Mouse (Mus musculus) cerebellum, adult 9-10 months (tissue): Measurements from ENCODE around the gene Mapk8ip3.
A peak's percentile ranks its signal among the peaks of the same experiment; 100 is the strongest.

ENCODE experiments used
- DNase-seq: peaks from one replicate; pipeline ENCODE4 v3.0.0; 2022

Mapk8ip3 gene

GRCm38 (mm10) chr17:24884391-24884790, 52.4 kb downstream of the Mapk8ip3 start:
- DNase-seq, result no peak

- no peak for DNase-seq
These were observed 54.9 kb downstream of the Mapk8ip3 start for GRCm38 (mm10) chr17:24881738-24882440.

- no peak for DNase-seq
These were observed 58.2 kb downstream of the Mapk8ip3 start for GRCm38 (mm10) chr17:24878531-24878930.

- no peak for DNase-seq
These were observed 58.7 kb downstream of the Mapk8ip3 start for GRCm38 (mm10) chr17:24878117-24878397.

DNA sequence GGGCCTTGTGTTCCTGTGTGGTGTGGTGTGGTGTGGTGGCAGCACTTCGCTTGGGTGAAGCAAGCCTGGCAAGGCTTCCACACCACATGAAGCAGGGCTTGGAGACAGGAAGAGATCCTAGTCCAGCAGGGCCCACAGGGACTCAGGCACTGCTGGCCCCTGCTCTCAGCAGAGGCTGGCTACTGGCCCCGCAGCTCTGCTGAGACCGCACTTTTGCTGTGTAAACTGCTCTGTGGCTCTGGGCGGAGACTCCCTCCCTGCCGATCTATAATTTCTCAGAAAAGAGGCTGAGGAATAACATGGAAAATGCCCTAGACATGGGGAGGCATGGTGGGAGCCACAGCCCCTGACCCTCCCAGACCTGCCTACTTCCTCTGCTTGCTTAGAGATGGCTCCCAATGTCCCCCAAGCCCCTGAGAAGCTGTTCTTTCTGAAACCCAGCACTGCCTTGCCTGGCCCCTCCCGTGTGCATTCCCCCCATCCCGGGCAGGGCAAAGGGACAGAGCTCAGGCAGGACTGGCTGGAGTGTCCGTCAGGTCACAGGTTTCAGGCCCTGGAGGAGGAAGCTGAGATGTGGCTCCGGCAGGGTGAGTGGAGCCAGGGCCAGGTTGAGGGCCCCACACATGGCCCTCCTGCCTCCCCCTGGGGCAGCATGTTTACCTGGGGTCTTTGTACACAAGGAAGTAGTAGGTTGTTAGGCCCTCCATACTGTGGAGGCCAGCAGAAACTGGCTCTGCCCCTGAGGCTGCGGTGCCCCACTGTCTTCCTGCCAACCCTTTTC, 59.3 kb downstream of the Mapk8ip3 start:
- no peak for DNase-seq

DNA sequence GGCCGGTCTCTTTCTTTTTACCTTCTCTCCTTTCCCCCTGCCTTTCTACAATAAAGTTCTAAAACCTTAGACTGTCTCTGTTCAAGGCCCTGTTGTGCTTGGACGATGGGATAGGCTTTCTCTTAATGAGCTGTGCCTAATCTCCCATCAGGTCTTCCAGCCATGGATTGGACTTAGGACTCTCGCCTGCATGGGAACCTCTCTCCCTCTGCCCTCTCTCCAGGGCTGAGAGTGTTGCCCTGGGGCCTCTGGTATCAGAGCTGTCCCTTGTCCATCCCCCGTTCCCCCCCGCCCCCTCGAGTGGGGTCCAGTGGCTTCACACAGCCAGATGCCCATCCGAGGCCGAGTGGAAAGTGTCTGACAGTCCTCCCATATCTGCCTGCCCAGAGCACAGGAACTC, 61.8 kb downstream of the Mapk8ip3 start:
- no peak for DNase-seq

DNA sequence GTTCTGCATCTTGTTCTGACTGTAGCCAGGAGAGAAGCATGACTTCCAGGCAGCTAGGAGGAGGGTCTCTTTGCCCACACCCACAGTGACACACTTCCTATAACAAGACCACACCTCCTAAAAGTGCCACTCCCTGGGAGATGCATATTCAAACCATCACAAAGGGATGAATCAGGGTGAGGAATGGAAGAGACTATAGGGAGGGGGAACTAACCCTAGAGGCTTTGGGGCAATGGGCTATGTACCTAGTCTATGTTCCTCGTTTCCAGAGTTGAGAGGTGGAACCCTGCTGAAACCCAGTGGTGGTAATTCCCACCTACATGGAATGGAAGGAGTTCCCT, 62.4 kb downstream of the Mapk8ip3 start:
- no peak for DNase-seq

DNA sequence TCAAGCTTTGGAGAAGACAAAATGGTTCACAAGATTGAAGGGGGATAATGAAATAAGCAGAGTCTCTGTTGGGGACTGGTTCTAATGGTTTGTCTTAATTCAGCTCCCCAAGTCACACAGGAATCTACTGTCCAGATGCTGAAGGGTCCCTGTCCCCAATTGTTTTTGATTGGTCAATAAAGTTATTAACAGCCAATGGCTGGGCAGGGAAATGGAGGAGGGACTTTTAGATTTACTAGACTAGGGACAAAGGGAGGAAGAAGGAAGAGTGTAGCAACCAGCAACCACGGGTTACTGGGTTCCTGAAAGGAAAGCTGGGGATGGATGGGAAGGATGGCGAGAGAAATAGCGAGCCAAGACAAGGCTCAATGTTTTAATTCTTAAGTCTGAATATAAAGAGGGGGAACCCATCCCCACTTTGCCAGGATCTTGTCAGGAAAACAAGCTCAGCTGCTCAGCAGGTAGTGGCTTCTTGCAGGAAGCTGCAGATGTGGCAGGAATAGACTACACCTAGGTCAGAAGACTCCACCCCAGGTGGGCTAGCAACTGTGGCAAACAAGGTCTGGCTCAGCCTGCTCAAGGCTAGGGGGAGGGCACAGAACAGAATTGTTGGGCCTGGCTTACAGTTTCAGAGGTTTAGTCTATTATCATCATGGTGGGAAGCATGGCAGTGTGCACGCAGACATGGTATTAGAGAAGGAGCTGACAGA, 62.9 kb downstream of the Mapk8ip3 start:
- DNase-seq, result no peak

DNA sequence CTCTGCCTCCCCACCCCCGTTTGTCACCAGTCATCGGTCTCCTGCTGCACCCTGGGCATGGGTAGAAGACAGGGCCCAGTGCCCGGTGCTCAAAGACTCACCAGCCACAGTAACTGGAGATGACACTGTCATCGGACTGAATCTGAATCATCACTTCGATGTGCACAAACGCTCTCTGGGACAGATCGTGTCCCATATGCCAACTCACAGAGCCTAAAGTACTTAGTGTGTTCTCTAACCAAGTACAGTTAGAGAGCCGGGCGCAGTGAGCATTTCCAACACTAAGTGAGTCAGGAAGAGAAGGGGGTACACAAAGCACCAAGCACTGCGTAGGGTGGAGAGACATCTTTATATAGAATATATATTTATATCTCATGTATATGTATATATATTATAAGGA, 68.9 kb downstream of the Mapk8ip3 start:
- DNase-seq, result no peak

- DNase-seq, result peak; percentile 90
These were observed 71.0 kb downstream of the Mapk8ip3 start, which contains the start of gene Igfals for GRCm38 (mm10) chr17:24865776-24866175. TSS of gene Igfals (plus strand) at chr17:24865997.

DNA sequence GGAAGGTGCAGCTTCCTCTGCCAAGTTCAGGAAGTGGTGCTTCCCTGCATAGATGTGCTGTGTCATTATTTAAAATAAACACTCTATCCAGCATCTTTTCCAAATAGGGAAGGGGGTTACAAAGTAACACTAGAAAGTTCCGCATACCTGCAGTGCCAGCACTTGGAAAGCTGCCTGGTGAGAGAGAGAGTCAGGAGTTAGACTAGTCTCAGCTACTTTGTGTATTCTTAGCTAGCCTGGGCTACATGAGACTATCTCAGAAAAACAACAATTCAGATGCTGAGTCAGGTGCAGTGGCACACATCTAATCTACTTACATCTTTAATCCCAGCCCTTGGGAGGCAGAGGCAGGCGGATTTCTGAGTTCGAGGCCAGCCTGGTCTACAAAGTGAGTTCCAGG, 75.0 kb downstream of the Mapk8ip3 start:
- DNase-seq, result no peak

DNA sequence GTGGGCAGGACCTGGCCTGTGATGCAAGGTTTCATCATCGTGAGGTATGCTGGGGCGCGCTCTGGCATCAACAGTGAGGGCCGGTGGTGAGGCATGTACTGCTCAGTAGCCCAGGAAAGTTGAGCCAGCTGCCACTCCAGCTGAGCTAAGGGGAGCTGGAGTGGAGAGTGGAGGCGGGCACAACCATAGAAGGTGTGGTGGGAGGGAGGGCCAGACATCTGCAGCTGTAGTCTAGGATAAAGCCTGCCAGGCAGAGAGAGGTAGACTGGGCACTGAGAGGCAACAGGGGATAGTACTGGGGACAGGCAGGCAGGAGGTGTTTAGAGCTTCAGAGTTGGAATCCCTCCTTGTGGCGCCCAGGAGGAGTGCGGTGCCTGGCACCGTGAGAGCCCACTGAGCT, 76.7 kb downstream of the Mapk8ip3 start:
- no peak for DNase-seq

DNA sequence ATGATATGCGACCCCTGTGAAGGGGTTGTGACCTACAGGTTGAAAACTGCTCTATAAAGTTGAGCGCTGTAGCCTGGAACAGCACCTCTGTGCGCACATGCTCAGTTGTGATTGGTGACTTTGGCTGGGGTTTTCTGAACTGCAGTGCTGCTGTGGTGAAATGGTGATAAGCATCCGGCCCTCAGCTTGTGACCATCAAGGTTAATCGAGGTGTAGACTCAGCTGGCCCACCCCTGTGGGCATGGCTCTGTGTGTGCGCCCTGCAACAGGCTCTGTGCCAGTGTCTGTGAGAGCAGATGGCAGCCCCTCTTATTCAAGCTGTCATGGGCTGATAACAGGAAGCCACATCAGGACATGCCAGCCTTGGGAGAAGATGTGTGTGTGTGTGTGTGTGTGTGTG, 77.8 kb downstream of the Mapk8ip3 start:
- no peak for DNase-seq

GRCm38 (mm10) chr17:24857831-24858470, 78.8 kb downstream of the Mapk8ip3 start:
- no peak for DNase-seq

- no peak for DNase-seq
These were observed 80.2 kb downstream of the Mapk8ip3 start for GRCm38 (mm10) chr17:24856589-24856988.

DNA sequence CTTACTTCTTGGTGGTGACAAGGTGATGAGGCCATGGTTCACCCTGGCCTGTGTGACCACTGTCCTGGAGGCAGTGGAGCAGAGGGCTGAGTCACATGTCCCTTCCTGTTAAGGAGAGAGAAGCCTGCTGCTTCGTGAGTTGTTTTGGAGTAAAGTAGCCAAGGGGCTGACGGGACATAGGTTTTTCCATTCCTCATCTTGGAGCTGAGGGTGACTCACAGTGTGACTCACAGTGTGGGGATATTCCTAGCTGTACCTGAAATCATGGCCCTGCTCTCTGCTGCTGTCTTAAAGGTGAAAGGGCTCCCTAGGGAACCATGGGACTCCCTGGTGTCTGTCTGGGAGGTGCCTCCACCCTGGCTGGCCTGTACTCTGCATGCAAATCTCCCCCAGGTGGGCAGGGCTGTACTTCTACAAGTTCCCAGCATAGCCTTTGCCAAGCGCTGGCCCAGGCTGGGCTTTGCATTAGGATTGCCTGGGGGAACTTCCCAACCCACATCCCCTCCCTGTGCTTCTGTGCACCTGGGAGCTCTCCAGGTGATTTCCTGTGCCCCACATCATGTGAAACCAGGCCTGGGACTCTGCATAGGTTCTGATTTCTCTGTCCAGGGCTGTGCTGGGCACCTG, 80.8 kb downstream of the Mapk8ip3 start:
- DNase-seq, result no peak

- no peak for DNase-seq
These were observed 85.2 kb downstream of the Mapk8ip3 start for GRCm38 (mm10) chr17:24851381-24852125.

DNA sequence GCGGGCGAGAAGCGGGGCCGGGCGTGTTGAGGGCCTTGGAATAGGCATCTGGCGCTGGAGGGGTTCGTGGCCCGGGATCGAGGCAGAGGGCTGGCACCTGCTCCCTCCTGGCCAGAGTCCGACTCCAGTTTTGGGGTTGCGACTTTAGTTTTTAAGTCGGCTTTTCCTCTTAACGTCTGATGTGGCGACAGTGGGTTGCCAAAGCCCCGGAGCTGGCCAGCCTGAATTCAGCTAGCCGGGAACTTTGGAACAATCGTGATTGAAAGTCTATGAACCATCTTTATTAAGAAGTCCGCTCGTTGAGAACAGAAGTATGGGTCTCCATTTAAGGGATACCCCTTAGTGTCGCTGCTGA, 86.0 kb downstream of the Mapk8ip3 start:
- DNase-seq, result no peak

DNA sequence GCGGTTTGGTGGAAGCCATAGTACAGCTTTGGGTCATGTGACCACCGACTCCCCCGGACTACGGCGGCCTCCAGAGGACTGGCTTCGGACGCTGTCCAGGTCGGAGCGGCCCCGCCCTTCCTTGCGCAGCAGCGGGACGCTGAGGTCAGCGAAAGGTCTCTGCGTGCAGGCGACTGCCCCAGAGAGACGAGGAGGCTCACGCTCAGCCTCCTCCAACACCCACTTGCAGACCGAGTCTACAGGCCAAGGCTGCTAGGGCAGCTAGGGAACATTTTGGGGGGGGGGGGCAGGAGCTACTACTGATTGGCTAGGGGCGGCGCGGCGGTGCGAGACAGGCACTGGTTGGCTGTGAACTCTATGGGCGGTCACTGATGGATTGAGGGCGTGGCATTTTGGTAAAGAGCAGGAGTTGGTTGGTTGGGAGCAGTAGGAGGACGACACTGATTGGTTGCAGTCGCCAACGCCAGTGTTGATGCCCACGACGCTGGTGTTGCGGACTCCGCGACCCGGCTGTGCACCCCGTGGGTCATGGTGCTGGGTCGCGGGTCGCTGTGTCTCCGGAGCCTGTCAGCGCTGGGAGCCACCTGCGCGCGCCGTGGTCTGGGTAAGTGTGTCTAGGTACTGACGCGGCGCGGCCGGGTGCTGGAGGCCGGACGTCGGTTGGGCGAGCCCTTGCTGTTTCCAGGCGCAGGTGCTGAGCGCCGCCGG, 86.6 kb downstream of the Mapk8ip3 start, which contains the start of gene Fahd1:
Gene Fahd1 (minus strand): TSS at position 300 of the 708 bp plus-strand sequence.
- peak; percentile 99 for DNase-seq

GRCm38 (mm10) chr17:24849733-24850064, 87.1 kb downstream of the Mapk8ip3 start:
- no peak for DNase-seq

DNA sequence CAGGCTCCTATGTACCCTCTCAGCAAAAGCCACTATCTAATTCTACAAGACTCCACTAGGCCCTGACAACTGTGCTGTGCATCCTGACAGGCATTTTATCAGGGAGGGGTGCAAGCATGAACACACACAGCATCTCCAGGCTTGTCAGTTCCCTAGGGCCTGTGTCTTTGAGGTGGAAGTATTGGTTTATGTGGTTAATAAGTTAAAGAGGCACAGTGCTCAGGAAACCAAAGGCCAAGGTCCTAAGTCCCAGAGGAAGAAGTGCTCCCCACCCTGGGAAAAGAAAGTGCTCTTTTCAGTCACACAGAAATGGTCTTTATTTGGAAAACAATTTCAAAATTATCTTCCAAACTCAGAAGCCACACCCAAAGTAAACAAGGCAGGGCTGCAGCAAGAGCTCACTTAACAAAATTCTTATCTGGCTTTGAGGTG, 88.2 kb downstream of the Mapk8ip3 start:
- DNase-seq, result no peak

DNA sequence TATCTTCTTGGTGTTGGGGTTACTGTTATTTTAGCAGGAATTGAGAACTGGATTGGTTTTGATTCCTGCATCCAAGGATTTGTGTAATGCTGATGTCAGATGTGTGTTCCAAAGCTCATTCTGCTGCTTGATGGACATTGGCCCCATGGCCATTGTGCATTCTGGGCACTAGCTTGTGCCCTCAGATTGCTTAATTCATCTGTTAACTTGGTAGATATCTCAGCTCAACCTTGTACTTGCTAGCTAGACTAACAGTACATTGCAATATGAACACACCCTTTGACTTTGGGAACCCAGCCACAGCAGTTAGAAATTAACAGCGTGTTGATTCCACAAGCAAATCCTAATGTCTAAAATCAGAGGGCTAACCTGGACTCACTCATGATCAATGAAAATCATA, 89.4 kb downstream of the Mapk8ip3 start:
- DNase-seq, result no peak
